Mouse (Mus musculus) CD4-positive naive resting alpha-beta T cell, adult 57 days (primary cell): ENCODE measurements around the gene Usp22. TPM values are rescaled to one million over a fixed set of nuclear protein-coding genes. Genes with fewer than 3 reads are reported as not detected.

Source experiments
- total RNA-seq: library from RNA; stranded (reverse); gene quantifications from one replicate; pipeline ENCODE4 v1.2.4, GENCODE M21; 2023

Usp22 gene
- total RNA-seq: 113 TPM

GRCm38 (mm10) chr11:61174821-61175658 is at the start of gene Usp22:
Gene Usp22 (minus strand): TSS chr11:61175055.

GRCm38 (mm10) chr11:61207487-61208246 is 32.8 kb upstream of the Usp22 start, which contains the start of gene Aldh3a1:
Gene Aldh3a1 (plus strand): TSS chr11:61207537.

GRCm38 (mm10) chr11:61126606-61127355 is 48.1 kb downstream of the Usp22 start, which contains the start of gene Tnfrsf13b:
Gene Tnfrsf13b (plus strand): TSS chr11:61126755.

Other genes starting within 250 kb of the Usp22 start
- gene Map2k3, start 243.0 kb downstream of the Usp22 start, total RNA-seq: 28.3 TPM
- not detected for gene Kcnj12, start 152.5 kb downstream of the Usp22 start, total RNA-seq
- 17.7 TPM for gene Tnfrsf13b, start 48.3 kb downstream of the Usp22 start, total RNA-seq
- gene Aldh3a1, start 32.5 kb upstream of the Usp22 start, total RNA-seq: not detected
- gene Aldh3a2, start 92.4 kb upstream of the Usp22 start, total RNA-seq: 58.3 TPM
- gene Slc47a2, start 167.8 kb upstream of the Usp22 start, total RNA-seq: not detected
- gene Slc47a1, start 203.3 kb upstream of the Usp22 start, total RNA-seq: not detected